Mouse (Mus musculus) ovary, postnatal 10 days (tissue): ENCODE results near the gene Cd3d.

Experiments
- DNase-seq: peaks from one replicate; pipeline ENCODE4 v3.0.0; 2022; ENCODE audit warnings: low spot score

Cd3d gene

DNA sequence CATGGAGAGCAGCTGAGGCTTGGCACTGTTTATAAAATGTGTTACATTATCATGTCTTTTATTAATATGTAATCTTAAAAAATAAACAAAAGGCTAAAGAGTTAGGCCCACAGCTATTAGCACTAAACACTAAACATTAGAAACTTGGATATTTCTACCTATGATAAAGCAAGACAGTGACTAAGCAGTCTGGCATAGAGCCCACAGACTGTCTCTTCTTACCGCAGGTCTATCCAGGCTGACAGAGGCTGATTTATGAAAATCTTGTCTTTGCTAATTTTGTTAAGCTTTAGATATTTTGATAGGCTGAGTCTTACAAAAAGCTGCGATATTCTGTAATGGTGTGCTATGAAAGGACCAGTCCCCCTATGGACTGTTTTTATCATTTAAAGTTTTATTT, 11.7 kb downstream of the Cd3d start:
- no peak for DNase-seq

DNA sequence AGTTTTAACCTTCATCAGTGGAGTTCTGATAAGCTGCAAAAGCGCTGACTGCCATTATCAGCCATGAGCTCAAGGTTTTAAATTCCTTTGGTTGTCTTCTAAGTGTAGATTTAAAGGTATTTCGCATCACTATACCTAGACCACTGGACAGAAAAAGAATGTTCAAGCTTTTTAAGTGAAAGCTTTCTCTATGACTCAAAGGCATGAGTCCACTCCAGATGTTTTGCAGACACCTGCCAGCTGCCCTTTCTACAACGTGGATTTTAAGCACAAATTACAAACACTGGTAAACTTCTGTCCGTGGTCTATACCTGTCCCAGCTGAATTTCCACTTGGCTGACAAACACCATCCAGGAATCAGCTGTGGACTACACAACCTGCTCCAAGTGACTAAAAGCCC, 13.4 kb downstream of the Cd3d start:
- no peak for DNase-seq

DNA sequence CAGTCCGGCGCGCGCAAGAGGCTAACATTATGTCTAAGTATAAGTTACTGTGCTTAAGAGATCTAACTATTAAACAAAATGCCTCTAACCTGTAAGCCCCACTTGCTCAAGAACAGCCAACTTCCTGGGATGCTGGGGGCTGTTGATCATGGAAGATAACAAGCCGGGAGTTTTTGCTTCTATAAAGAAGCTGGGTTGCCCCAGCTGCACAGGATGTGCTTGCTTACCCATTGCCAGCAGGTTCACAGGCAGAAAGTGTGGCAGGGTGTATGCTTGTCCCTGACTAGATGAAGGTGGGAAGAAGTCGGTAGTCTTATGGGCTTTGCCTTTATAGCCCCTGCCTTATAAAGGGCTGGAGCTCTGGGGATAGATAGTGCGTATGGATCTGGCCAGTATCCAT, 15.0 kb downstream of the Cd3d start:
- DNase-seq, result no peak

DNA sequence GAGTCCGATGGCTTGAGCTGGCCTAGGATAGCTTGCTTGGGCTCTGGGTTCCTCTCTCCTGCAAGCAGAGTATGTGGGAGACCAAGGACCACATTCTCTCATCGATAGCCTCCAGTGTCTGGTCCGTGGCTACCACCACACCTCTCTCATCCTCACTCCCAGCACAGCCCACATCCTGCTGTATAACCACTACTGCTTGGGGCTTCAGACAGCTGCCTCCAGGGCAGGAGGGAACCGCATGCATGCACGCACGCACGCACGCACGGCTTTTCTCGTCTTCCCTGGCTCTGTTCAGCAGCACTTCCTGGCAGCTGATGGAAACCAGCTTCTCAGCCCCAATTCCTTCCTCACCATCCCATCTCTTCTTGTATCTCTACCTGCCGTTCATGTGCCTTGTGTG, 16.6 kb downstream of the Cd3d start:
- DNase-seq, result no peak

DNA sequence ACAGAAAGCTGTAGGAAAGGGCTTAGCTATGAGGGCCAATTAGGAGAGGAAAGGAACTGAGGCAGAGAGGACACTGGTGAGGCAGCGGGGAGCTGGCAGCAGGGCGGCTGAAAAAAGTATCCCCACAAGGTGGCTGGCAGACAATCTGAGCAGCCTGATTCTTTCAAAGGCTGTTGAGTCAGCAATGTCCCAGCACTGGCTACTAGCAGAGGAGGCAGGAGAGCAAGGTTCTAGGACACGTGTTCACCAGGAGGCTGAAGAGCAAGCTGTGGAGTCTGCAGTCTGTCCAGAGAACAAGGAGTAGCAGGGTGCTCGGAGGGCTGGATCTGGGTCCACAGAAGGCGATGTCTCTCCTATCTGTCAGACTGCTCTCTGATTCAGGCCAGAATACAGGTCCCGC, 17.6 kb downstream of the Cd3d start:
- DNase-seq, result no peak

DNA sequence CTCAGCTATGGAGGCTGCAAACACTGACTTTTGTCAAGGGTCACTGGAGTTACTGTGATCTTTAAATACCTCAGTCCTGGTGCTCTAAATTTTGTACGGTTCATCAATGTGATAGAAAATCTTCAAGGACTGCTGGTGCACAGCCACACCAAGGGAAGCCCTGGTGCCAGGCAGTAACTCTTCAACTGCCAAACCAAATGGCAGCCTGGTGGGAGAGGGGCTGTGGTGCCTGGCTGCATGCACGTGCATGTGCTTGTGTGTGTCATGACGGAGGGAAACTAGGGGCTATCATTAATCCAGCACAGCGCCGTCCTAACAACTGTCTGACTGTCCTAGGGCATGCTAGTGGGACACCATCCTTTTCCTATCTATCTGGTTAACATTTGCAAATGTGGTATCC, 18.2 kb downstream of the Cd3d start:
- DNase-seq, result no peak

DNA sequence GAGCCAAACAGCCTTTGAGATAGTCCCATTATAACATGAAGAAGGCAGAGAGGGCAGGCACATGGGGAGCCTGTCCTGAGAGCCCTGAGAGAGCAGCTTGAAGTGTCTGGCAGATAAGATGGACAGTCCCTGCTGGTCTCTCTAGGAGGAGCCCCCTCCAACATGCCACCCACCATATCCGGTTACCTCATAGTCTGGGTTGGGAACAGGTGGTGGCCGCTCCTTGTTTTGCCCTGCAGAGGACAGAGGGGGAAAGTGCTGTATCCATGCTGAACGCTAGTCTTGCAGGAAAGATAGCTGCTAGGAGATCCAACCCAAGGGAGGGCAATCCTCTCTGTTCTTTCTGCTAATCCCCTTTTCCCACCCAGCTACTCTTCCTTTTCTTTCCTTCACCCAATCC, 18.7 kb downstream of the Cd3d start:
- DNase-seq, result no peak

DNA sequence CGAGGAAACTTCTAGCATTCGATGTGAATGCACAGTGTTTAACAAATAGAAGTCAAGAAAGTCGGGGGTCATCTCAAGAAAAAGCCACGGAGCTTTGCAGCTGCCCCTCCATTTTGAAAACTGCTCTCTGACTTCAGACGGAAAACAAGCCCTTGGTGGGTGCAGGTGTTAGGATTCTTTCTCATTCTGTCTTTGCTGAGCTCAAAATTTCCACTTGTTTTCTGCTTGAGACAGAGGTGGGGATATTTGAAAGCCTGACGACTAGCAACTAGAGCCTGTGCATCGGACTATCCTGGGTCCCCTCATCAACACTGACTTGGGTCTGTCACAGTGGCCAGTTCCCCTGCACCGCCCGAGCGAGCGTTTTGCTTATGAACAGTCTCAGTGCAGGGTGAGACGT, 25.8 kb downstream of the Cd3d start:
- no peak for DNase-seq

DNA sequence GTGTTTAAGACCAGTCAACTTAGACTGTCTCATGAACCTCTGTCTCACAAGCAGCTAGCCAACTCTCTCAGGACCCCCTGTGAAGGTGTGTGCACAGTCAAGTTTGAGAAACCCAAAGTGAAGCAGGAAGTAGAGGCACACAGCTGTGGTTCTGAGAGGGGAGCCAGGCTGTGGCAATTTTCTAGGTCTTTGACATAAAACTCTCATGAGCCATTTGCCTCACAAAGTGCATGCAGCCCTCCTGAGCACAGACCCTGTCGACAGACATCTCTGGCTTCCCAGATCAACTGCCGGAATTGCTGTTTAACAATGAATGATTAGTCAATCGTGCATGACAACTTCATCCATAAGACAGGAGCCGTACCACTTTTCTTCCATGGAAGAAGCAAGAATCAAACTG, 26.8 kb downstream of the Cd3d start:
- no peak for DNase-seq

DNA sequence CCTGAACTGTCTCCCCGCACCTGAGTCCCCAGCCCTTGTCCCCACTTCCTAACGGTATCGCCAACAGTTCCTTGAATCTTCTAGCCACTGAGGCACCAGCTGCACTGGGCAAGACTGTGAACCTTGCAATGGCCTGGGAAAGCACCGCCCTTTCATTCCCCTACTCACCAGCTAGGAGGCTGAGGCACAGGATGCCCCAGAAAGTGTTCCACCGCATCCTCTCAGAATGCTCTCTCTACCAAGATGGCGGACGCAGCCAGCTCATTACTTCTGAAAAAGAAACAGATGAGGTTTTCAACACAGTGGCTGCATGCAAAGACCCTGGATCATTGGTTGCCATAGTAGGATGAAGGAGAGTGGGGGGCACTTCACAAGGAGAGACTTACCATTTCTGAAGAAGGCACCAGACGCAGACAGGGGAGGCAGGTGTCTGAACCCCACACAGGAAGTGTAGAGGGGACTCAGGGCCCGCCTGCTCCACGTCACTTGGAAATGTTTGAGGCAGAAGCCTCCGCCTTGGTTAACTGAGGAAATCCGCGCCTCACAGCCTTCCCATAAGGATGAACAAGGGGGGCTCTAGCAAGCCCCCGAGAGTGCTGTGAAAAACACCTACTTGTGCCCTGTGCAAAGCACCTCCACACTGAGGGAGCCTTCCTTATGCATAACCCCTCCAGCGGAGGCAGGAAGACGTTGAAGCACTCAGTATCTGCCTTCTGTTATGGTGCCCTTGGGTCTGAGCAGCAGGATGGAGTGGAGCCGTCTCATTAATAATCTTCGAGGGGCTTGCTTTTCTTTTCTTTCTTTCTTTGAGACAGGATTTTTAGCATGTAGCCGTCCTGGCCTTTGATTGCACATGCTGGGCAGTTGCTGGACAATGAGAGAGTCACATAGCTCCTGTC, 27.8 kb downstream of the Cd3d start, which contains the start of gene Cd3e:
Gene Cd3e, minus strand, starts transcription at position 448 of the 899 bp plus-strand sequence.
- DNase-seq, result no peak

DNA sequence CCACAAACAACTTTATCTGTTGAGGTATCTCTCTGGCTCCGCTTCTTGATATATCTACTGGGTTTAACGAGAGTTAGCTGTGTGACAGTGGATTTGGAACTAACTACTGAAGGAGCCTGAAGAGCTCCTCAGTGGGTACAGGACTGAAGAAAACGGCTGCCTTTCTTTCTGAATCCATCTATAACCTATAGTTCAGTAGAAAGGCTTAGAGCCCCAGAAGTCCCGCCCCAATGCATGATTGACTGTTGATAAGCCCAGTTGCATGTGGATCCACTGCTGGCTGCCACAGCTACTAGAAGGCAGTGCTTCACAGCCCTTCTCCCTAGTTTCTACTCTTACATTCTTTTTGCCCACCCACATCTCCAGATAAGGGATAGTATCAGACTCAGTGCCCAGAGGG, 28.9 kb downstream of the Cd3d start:
- DNase-seq, result no peak

DNA sequence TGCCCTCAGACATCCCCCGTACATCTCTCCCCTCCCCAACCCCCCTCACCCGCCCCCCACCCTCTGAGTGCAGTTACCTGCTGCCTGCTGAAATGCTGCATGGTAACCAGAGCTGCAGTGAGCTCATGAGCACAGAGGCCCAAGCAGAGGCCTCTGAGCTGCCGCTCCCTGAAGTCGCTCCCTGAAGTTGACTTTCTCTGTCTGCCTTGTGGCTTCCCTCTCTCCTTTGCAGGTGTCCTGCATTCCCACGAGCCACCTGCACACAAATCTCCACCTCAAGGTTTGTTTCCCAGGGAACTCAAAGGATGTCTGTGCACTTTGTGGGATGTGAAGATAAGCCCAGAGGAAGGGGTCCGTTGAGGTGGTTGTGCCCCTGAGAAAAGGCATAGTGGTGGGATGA, 29.7 kb downstream of the Cd3d start:
- DNase-seq, result no peak

DNA sequence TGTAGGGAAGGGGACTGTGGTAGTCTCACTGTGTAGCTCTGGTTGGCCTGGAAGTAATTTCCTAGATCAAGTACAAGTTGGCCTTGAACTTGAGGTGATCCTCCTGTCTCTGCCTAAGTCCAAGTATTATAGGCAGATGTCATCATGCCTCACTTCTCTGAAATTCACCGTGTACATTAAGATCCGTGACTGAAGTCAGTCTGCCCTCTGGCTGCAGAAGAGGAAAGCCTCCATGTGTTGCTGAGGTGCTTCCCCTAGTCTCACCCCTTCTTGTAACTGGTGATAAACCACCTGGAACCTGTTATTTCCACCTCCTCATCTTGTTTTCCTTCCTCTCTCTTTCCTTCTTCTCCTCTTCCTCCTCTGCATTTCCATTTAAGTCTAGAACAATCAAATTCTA, 33.3 kb downstream of the Cd3d start:
- no peak for DNase-seq

DNA sequence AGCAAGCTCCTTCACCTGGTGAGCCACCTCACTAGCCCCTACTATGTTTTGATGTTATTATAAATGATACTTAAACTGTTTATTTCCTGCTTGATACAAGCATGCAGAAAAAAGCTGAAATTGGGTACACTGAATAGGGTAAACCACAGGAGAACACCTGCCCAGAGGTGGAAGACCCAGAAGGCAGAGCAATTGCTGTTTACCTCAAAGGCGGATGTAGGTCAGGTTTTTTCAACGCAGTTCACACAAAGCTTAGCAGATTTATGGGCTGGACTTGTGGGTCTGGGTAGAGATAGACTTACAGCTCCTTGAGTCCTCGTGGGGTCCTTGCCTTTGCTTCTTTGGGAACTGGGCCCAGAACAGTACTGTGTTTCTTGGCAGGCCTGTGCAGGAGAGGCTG, 34.3 kb downstream of the Cd3d start:
- DNase-seq, result no peak

DNA sequence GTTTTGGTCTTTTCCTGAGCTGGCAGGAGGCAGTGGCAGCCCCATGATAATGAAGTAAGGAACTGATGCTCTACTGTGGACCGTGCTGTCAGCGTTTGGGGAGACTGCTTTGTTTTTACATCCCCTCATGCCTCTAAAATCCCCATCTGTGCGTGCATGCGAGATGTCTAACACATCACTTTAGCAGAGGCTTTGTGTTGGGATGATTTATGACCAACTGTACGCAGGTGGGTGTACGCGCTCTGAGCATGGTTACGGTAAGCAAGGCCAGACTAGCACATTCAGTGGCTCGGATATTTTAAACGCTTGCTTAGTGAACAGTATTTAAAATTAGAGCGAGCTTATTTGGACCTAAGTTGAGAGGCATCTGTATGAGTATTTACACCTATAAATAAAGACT, 36.4 kb downstream of the Cd3d start:
- no peak for DNase-seq

DNA sequence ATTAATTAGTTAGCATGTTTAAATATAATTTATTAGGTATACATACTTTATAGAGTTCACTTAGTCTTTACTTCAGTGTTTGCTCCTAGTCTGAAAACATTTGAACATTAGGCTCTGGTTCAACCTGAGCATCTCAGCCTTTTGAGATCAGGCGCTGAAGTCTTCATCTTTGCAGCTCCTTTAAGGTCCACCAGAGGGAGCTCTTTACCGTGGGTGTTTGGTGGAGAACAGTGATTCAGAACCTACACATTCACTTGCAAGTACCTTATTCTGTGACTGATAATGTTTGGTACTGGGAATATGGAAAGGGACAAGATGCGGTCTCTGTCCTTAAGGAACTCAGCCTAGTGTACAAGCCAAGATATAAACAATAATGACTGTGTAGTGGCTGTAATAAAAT, 41.2 kb downstream of the Cd3d start:
- no peak for DNase-seq

DNA sequence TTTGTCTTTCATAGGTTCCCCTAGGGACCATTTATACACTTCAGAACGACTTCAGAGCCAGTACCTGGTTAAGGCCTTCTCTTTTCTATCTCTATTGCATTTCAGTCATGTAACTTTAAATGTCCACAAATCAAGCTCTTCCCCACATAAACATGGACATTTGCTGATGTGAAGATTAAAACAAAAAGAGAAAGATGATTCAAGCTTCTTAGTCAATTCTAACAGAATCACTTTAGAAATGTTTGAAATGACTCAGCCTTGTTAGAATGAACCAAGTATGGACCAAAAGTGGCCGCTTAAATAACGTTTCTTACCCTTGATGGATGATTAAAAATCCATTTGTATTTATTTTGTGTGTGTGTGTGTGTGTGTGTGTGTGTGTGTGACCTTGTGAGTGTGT, 42.1 kb downstream of the Cd3d start:
- no peak for DNase-seq

DNA sequence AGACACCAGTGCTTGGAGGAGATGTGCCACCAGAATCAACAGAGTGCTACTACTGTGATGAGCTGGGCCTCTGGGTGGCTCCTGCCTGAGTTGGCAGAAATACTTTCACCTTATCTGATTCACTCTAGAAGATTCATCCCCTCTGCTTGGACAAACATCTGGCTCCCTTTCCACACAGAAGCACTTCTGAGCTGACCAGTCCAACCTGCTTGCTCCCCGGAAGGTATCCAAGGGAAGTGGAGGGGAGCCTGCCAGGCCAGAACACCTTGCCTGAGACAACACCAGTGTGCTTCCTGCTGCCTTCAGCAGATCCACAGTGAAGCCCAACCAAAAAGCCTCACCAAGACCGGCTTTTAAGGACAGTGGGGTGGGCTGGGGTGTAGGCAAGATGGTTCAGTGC, 42.6 kb downstream of the Cd3d start:
- no peak for DNase-seq

DNA sequence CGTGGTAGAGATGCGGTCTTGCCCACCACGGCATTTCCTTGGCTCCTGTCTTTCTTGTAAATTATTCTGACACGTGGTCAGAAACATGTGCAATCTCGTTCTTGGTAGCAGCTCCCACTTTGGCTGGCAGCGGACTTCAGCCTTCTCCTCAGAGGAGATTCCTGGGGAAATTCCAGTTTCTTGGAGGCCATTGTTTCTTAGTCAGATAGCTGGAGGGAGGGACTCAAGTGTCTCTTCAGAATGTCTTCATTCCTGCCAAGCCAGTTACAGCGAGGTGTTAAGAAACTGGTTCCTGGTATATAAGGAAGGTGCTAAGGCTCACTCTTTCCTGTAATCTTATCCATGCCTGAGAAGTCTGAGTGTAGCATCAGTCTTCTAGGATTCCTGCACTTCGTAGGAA, 45.8 kb downstream of the Cd3d start:
- no peak for DNase-seq

DNA sequence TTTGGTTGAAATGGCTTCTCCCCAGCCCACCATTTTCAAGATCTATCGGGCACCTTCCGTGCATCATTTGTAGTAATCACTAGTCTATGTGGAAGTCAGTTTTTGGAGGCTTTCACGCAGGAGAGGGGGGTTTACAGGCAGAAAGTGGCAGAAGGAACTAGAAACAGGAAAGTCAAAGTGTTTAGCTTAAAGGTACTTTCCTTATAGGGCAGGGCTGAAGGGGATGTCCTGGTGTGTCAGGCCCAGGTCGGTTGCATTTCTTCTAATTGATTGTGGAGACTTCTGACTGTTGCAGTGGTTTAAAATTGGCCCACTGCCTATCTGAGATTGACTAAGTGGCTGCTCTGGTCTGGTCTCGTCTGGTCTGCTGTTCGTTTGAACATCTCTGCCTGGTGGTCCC, 48.8 kb downstream of the Cd3d start:
- no peak for DNase-seq

DNA sequence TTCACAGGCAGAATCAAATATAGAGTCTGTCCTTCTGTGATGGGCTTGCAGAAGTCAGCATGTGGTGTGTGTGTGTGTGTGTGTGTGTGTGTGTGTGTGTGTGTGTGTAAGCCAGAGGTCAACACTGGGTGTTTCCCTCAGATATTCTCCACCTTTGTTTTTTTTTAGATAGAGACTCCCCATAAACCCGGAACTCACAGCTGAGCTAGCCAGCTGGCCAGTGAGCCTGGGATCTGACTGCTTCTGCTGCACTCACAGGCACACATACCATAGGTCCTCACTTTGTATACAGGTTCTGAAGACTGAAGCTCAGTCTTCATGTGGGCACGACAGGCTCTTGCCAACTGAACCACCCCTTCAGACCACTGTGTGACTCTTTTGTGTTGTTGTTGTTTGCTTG, 50.7 kb downstream of the Cd3d start:
- DNase-seq, result no peak

DNA sequence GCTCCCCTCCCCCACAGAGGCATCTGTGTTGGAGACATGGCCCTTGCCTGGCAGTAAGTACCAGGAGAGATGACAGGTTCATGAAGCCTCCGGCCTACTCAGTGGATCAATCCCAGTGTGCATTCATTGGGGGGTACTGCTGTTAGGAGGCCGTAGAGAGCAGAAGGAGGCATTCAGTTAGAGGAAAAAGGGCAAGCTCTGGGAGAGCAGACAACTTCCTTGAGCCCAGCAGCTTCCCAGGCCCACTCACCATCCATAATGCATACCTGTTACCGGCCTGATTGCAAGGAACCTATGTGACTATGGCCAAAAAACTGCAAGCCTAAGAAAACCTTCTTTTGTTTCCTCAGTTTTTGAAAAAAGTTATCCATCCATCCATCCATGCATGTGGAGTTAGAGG, 52.9 kb downstream of the Cd3d start:
- DNase-seq, result no peak
